Mouse (Mus musculus) hindbrain, embryonic 13.5 days (tissue): Measurements from ENCODE around the gene Ankrd44. TPM values are rescaled to one million over a fixed set of nuclear protein-coding genes. Genes with fewer than 3 reads are reported as not detected.
A peak's percentile ranks its signal among the peaks of the same experiment; 100 is the strongest.

Experiments used
- ATAC-seq: fragments of 200-750 bp; cut with Nextera tagmentation; 2 replicates; pipeline ENCODE4 v1.8.0; 2017; ENCODE audit warnings: moderate TSS enrichment; ENCODE audit not compliant: low FRiP score
- H3K27ac ChIP-seq: fragments of 300-500 bp; sonication (generic); 2 replicates; pipeline ENCODE4 v1.5.1; 2015; ENCODE audit warnings: inconsistent platforms, mild to moderate bottlenecking, moderate library complexity
- H3K27me3 ChIP-seq: fragments of 300-500 bp; sonication (generic); 2 replicates; pipeline ENCODE4 v1.6.1; 2015; ENCODE audit warnings: mild to moderate bottlenecking, inconsistent platforms
- H3K36me3 ChIP-seq: fragments of 300-500 bp; sonication (generic); 2 replicates; pipeline ENCODE4 v1.6.1; 2015; ENCODE audit warnings: mild to moderate bottlenecking, inconsistent platforms
- H3K4me1 ChIP-seq: fragments of 300-500 bp; sonication (generic); replicated peaks from 2 replicates; pipeline ENCODE4 v1.6.1; 2015; ENCODE audit warnings: inconsistent platforms
- H3K4me2 ChIP-seq: fragments of 300-500 bp; sonication (generic); 2 replicates; pipeline ENCODE4 v1.6.1; 2015; ENCODE audit warnings: inconsistent platforms, mild to moderate bottlenecking, moderate library complexity
- H3K4me3 ChIP-seq: fragments of 300-500 bp; sonication (generic); 2 replicates; pipeline ENCODE4 v1.5.1; 2015; ENCODE audit warnings: mild to moderate bottlenecking, inconsistent platforms
- H3K9ac ChIP-seq: fragments of 300-500 bp; sonication (generic); 2 replicates; pipeline ENCODE4 v1.6.1; 2015; ENCODE audit warnings: mild to moderate bottlenecking, inconsistent platforms
- H3K9me3 ChIP-seq: fragments of 300-500 bp; sonication (generic); 2 replicates; pipeline ENCODE4 v1.6.1; 2016; ENCODE audit warnings: inconsistent platforms
- WGBS: fragments of 180-500 bp; shearing (Covaris S2); methylation state at CpG from one replicate; pipeline ENCODE4 v1.1.7; 2015; 5-methylcytosine and 5-hydroxymethylcytosine counted together
- polyA plus RNA-seq: library from polyadenylated mRNA; unstranded; fragments of >200 nt; fragmentation: Nextera tagmentation; extraction: Ambion mirVana; gene quantifications from 2 replicates; pipeline ENCODE4 v1.2.1, GENCODE M21; 2015

Ankrd44 gene
- polyA plus RNA-seq, 1 experiment from 2014 or later: 20.9 TPM

GRCm38 (mm10) chr1:54809098-54809490 is 117.1 kb downstream of the Ankrd44 start:
- no peaks in the 10 kb centered on the region for H3K36me3 ChIP-seq
- H3K4me2 ChIP-seq: no peak overlapping the region
- H3K4me3 ChIP-seq: no peak overlapping the region
- H3K27ac ChIP-seq: no peak overlapping the region
- H3K9ac ChIP-seq: no peak overlapping the region
- H3K27me3 ChIP-seq: no peaks in the 10 kb centered on the region
- H3K4me1 ChIP-seq: no peaks in the 10 kb centered on the region
- ATAC-seq: no peak
- no peaks in the 10 kb centered on the region for H3K9me3 ChIP-seq
- WGBS: 96% methylated on average over 13 of the region's 13 CpGs

DNA sequence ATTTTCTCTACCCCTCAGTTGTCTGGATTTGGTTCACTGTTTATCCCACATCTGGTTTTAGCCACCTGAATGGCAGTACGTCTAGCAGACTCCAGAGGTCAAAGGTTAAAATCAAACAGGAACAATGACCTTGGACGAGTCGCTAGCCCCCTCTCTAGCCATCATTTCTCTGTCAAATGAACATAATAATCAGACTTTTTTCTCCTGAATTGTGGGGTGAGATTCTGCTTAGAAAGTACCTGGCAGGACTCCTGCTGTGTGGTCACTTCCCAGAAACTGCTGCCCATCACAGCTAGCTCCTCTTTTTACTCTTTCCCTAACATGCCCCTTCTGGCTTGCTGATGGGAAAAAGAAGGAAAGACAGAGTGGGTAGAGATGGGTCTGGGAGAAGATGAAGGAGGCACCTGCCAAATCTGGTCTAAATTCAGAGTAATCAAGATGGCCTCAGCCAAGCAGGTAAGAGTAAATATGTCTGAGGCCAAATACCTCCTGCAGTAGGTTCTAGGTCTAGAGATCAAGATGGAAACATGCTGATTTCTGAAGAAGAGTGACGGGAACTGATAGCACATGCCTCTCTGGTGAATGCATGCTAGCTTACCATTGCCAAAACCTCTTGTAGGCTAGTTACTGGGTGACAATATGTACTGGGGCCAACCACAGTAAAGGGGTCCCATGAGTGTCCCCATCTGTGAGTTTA is 117.6 kb downstream of the Ankrd44 start:
- Histone ChIP-seq H3K4me2 (no peak overlapping the region), H3K4me3 (no peak overlapping the region), H3K9ac (no peak overlapping the region), H3K9me3 (no peaks in the 10 kb centered on the region), H3K27me3 (no peaks in the 10 kb centered on the region), H3K27ac (no peak overlapping the region), H3K36me3 (no peaks in the 10 kb centered on the region), H3K4me1 (no peaks in the 10 kb centered on the region)
- ATAC-seq: no peak
- 74% methylated on average over 4 of the region's 4 CpGs for WGBS

DNA sequence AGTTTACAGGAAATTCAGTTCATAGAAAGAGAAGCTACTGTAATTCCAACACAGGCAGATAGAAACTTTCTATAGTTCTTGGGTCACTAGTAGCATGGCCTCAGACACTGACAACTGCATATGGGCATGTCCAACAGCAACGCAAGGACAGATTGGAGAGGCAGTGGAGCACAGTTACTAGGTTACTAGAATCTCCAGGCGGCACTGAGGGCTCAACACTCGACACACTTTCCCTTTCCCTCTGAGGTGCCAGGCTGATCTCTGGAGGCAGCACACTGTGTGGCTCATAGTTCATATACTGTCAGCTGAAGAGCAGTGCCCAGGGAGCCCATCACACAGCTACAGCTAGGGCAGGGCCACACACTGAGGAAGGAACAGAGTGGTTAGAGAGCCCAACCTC is 118.4 kb downstream of the Ankrd44 start:
- no peak overlapping the region for H3K9ac ChIP-seq
- H3K27me3 ChIP-seq: no peaks in the 10 kb centered on the region
- no peaks in the 10 kb centered on the region for H3K9me3 ChIP-seq
- no peak for ATAC-seq
- 0 out of 2 replicates have a peak, but pooled peaks cover under 1% of the 10 kb centered on the region for H3K4me1 ChIP-seq
- no peaks in the 10 kb centered on the region for H3K36me3 ChIP-seq
- 85% methylated on average over 3 of the region's 3 CpGs for WGBS
- H3K4me2 ChIP-seq: no peak overlapping the region
- H3K4me3 ChIP-seq: no peak overlapping the region
- H3K27ac ChIP-seq: no peak overlapping the region

DNA sequence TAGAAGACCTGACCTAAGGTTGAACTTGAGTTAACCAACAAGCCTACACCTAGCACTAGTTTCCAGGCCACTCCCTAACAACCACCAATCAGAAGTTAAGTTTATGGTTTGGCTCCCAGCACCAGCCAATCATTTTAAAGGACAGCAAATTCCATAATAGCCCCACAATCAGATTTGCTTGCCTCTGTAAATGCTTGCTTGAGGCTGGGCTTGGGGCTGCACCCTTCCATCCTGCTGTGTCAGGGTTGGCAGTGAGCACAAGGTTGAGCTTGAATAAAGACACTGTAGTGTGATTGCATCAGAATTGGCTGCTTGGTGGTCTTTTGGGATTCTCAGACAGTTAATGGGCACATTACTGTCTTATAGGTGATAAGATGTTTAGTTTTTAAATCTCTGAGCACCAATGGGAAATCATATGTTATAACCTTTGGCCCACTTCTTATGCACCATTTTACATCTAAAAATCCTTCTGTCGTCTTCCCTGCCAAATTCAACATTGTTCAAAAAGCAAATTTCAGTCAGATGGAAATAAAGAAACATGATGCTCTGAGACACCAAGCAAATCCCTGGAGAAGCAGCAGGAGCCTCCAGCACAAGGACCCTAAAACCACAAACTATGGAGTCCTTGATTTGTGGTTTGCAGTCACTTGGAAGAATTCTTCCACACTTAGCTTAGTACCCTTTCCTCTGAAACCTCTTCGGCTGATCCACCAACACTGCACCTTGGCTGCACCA is 119.9 kb downstream of the Ankrd44 start:
- Histone ChIP-seq H3K4me2 (no peak overlapping the region), H3K4me1 (peaks cover 4% of the 10 kb centered on the region; the same call in 1 of the 2 replicates), H3K9me3 (no peaks in the 10 kb centered on the region), H3K27ac (no peak overlapping the region), H3K4me3 (no peak overlapping the region), H3K9ac (no peak overlapping the region), H3K27me3 (no peaks in the 10 kb centered on the region), H3K36me3 (no peaks in the 10 kb centered on the region)
- 87% methylated on average over 2 of the region's 2 CpGs for WGBS
- no peak for ATAC-seq

DNA sequence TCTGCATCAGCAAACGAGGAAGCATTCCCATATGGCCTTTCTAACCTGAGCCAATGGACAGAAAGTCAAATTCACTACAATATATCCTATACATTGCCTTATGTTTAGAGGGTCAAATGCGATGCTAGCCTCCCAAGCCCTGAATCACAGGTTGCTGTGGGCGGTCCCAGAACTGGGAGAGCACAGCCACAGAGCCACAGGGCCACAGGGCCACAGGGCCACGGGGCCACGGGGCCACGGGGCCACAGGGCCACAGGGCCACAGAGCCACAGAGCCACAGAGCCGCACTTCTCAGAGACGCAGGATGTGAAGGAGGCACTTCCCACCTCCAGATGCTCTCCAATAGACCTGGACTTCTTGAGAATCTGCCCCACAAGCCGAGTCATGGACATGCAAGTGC is 121.8 kb downstream of the Ankrd44 start:
- H3K27me3 ChIP-seq: no peaks in the 10 kb centered on the region
- no peak overlapping the region for H3K9ac ChIP-seq
- peaks cover 4% of the 10 kb centered on the region; the same call in 1 of the 2 replicates for H3K4me1 ChIP-seq
- no peaks in the 10 kb centered on the region for H3K9me3 ChIP-seq
- no peak for ATAC-seq
- no peak overlapping the region for H3K4me2 ChIP-seq
- 94% methylated on average over 9 of the region's 9 CpGs for WGBS
- no peaks in the 10 kb centered on the region for H3K36me3 ChIP-seq
- no peak overlapping the region for H3K4me3 ChIP-seq
- H3K27ac ChIP-seq: no peak overlapping the region

DNA sequence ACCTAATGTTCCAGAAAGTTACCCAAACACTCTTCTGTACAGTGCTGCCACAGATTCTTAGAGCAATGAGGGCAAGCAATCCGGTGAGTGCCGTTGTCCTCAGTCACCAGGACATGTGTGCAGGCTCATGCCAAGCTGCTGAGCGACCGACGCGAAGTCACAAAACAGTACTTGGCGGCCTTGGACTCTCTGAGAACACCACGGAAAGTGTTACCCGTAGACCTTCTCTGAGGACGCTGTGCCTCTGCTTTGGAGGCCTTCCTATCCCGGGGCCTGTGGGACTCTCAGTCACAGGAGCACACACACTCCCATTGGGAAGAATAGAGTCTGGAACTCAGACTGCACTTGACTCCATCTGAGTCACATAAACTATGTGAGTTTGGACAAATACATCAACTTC is 123.5 kb downstream of the Ankrd44 start:
- H3K27ac ChIP-seq: no peak overlapping the region
- H3K36me3 ChIP-seq: no peaks in the 10 kb centered on the region
- H3K4me3 ChIP-seq: no peak overlapping the region
- H3K9ac ChIP-seq: no peak overlapping the region
- H3K4me1 ChIP-seq: peaks cover 4% of the 10 kb centered on the region; the same call in 1 of the 2 replicates
- H3K27me3 ChIP-seq: no peaks in the 10 kb centered on the region
- no peak overlapping the region for H3K4me2 ChIP-seq
- no peaks in the 10 kb centered on the region for H3K9me3 ChIP-seq
- ATAC-seq: no peak
- 83% methylated on average over 11 of the region's 11 CpGs for WGBS

- 77% methylated on average over 2 of the region's 3 CpGs for WGBS
- Histone ChIP-seq H3K4me1 (peaks cover 4% of the 10 kb centered on the region; the same call in 1 of the 2 replicates), H3K4me2 (no peak overlapping the region), H3K27ac (no peak overlapping the region), H3K9ac (no peak overlapping the region), H3K9me3 (no peaks in the 10 kb centered on the region), H3K36me3 (no peaks in the 10 kb centered on the region), H3K27me3 (no peaks in the 10 kb centered on the region), H3K4me3 (no peak overlapping the region)
- no peak for ATAC-seq
Observed at GRCm38 (mm10) chr1:54801256-54801655, 124.9 kb downstream of the Ankrd44 start.

DNA sequence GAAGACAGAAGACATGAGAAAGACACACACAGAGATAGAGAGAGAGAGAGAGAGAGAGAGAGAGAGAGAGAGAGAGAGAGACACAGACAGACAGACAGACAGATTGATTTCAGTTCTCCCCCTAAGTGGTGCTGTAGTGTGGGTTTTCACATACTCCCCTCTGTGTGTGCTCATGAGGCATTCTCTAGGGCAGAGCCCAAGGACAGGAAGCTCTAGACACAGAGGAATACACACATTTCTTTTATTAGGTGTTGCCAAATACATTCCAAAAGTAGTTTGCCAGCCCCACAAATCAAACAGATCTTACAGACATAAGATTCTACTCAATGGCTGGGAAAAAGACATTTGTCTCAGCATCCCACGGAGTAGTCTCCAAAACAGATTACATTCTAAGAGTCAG is 126.8 kb downstream of the Ankrd44 start:
- no peak overlapping the region for H3K9ac ChIP-seq
- no peak overlapping the region for H3K27ac ChIP-seq
- H3K9me3 ChIP-seq: no peaks in the 10 kb centered on the region
- no peak for ATAC-seq
- H3K4me2 ChIP-seq: no peak overlapping the region
- no peaks in the 10 kb centered on the region for H3K36me3 ChIP-seq
- no peak overlapping the region for H3K4me3 ChIP-seq
- 75% methylated on average over 1 of the region's 1 CpGs for WGBS
- peaks cover 4% of the 10 kb centered on the region; the same call in 1 of the 2 replicates for H3K4me1 ChIP-seq
- H3K27me3 ChIP-seq: no peaks in the 10 kb centered on the region

DNA sequence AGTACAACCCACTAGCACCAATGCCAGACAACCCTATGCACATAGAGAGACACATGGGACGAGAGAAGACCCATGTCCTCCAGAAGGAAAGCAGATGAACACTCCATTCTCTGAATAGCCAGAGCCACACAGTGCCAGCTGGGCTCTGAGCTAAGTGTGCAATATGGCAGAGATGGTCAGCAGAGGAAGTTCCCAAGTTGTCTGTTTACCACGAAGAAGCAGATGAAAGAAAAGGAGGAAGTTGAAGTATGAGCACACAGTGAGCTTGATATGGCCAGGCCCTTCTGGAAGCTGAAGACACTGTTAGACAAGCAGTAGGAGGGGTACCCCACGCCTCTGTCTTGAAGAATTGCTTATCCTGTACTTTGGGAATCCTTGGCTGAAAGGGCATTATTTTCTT is 127.8 kb downstream of the Ankrd44 start:
- no peaks in the 10 kb centered on the region for H3K36me3 ChIP-seq
- H3K9me3 ChIP-seq: no peaks in the 10 kb centered on the region
- no peak overlapping the region for H3K4me2 ChIP-seq
- H3K4me1 ChIP-seq: peaks cover 4% of the 10 kb centered on the region; the same call in 1 of the 2 replicates
- no peak overlapping the region for H3K9ac ChIP-seq
- H3K27me3 ChIP-seq: no peaks in the 10 kb centered on the region
- no peak overlapping the region for H3K27ac ChIP-seq
- 88% methylated on average over 3 of the region's 3 CpGs for whole genome bisulfite sequencing
- no peak overlapping the region for H3K4me3 ChIP-seq
- no peak for ATAC-seq

GRCm38 (mm10) chr1:54794709-54795108 is 131.5 kb downstream of the Ankrd44 start:
- 91% methylated on average over 2 of the region's 2 CpGs for WGBS
- Histone ChIP-seq H3K4me3 (no peak overlapping the region), H3K9me3 (no peaks in the 10 kb centered on the region), H3K4me2 (no peak overlapping the region), H3K27me3 (no peaks in the 10 kb centered on the region), H3K9ac (no peak overlapping the region), H3K36me3 (no peaks in the 10 kb centered on the region), H3K4me1 (no peaks in the 10 kb centered on the region), H3K27ac (no peak overlapping the region)
- no peak for ATAC-seq

DNA sequence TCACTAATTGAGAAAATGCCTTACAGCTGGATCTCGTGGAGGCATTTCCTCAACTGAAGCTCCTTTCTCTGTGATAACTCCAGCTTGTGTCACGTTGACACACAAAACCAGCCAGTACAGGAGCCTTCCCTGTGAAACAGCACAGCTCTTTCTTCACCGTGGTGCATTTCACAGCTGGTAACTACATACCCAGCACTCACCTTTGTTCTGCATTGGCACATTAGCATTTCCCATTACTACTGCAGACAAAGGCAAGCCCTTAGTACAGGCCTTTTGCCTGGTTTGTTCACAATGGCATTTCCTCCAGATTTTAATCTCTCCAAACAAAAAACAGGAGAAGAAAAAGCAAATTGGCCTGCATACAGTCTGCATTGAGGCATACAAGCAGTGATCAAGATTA is 134.8 kb downstream of the Ankrd44 start:
- Histone ChIP-seq H3K4me2 (no peak overlapping the region), H3K9me3 (no peaks in the 10 kb centered on the region), H3K36me3 (no peaks in the 10 kb centered on the region), H3K27ac (0 out of 2 replicates have a peak overlapping the region, but pooled peaks have one; percentile 3), H3K4me1 (peaks cover 15% of the 10 kb centered on the region), H3K4me3 (no peak overlapping the region), H3K27me3 (no peaks in the 10 kb centered on the region), H3K9ac (no peak overlapping the region)
- ATAC-seq: no peak
- WGBS: 42% methylated on average over 3 of the region's 3 CpGs

GRCm38 (mm10) chr1:54789327-54789960 is 136.7 kb downstream of the Ankrd44 start:
- 82% methylated on average over 7 of the region's 7 CpGs for WGBS
- H3K9ac ChIP-seq: no peak overlapping the region
- no peak overlapping the region for H3K4me3 ChIP-seq
- no peaks in the 10 kb centered on the region for H3K36me3 ChIP-seq
- no peaks in the 10 kb centered on the region for H3K27me3 ChIP-seq
- H3K4me2 ChIP-seq: no peak overlapping the region
- H3K9me3 ChIP-seq: no peaks in the 10 kb centered on the region
- H3K27ac ChIP-seq: 0 out of 2 replicates have a peak overlapping the region, but pooled peaks have one; percentile 15
- peaks cover 15% of the 10 kb centered on the region for H3K4me1 ChIP-seq
- ATAC-seq: peak; percentile 28; the same call in 1 of the 2 replicates
